Mouse (Mus musculus): Measurements from ENCODE around the gene Bsph1. TPM values are rescaled to one million over a fixed set of nuclear protein-coding genes. Genes with fewer than 3 reads are reported as not detected.
"Not testable (repeated sequence)": the region's sequence is repeated elsewhere in the genome, so short reads cannot be mapped to it uniquely, and the experiment has no call there.

Gene Bsph1
- not detected for total RNA-seq (2021)
- long read RNA-seq, experiment 1: 0 reads
- long read RNA-seq, experiment 2: 0 reads

- DNase-seq: not testable (repeated sequence)
Measured at GRCm38 (mm10) chr7:13450541-13450940, at the start of gene Bsph1. Gene Bsph1, plus strand, starts transcription at chr7:13450841.

GRCm38 (mm10) chr7:13511539-13511938, 60.9 kb downstream of the Bsph1 start:
- no peak for DNase-seq

Other genes starting within 250 kb of the Bsph1 start
- gene Vmn1r89, start 237.8 kb upstream of the Bsph1 start, total RNA-seq (2021): not detected
- gene Lig1, start 173.6 kb upstream of the Bsph1 start, total RNA-seq (2021): 10 to 100 TPM in 1 of 2 experiments, 1 to 10 TPM in 1; 9.6 to 16.5 TPM
- 1 to 10 TPM; 5.4 to 7.0 TPM for gene Zswim9, start 172.1 kb upstream of the Bsph1 start, total RNA-seq (2021)
- under 1 TPM in 1 of 2 experiments, not detected in 1; 0.43 TPM for gene Pla2g4c, start 126.2 kb upstream of the Bsph1 start, total RNA-seq (2021)
- gene Cabp5, start 52.7 kb upstream of the Bsph1 start, total RNA-seq (2021): not detected
- not detected for gene Bsph2, start 120.2 kb downstream of the Bsph1 start, total RNA-seq (2021)
- gene Sult2a5, start 173.1 kb downstream of the Bsph1 start, total RNA-seq (2021): not detected